Mouse (Mus musculus): Measurements from ENCODE around the gene Brd3os.

DNA sequence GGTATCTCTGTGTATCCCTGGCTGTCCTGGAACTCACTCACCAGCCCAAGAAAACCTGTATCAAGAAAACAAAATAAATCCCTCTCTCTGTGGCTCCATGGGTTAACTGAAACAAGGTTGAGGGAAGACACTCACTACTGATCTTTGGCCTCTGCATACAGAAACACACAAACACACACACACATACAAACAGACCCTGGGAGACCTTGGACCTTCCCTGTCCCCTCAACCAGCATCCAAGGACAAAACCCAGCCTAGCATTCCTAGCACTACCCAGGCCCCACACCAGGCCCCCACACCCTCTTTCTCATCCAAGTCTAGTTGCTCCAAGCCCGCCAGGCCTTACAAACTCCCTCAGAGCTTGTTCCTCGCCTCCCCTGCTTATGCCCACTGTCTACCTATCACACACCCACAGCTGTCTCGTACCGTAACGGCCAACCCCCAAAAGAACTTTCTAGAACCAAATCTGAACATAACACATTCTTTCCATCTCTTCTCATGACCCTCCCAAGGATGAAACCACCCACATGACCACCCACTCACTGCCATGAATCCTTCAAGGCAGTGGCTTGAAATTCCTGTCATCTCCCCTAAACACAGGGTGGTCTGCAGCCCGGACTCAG, 31.5 kb upstream of the Brd3os start:
- TF ChIP-seq CTCF (IDR thresholded peaks at IDR 0.05; ENCODE audit: control insufficient read depth, insufficient read depth, insufficient read length) = no peak
- TF ChIP-seq MYOG (IDR thresholded peaks at IDR 0.05; ENCODE audit: control insufficient read depth, extremely low read depth, insufficient read length) = no peak
- no peak for TF ChIP-seq USF1 (IDR thresholded peaks at IDR 0.05; ENCODE audit: low read depth)
- TF ChIP-seq MAX (IDR thresholded peaks at IDR 0.05) = no peak
- no peak for TF ChIP-seq MYOD1 (IDR thresholded peaks at IDR 0.05; ENCODE audit: control insufficient read depth, insufficient read length, low read depth)
- no peak for TF ChIP-seq CEBPB (IDR thresholded peaks at IDR 0.05; ENCODE audit: low read depth)

Measured in C2C12 (cell line).